Mouse (Mus musculus): Measurements from ENCODE around the gene Eid2. TPM values are rescaled to one million over a fixed set of nuclear protein-coding genes. Genes with fewer than 3 reads are reported as not detected.

The Eid2 gene
- 20.3 and 22.3 TPM in 2 replicates for polyA plus RNA-seq (2015; fragmentation: Nextera tagmentation; extraction: Ambion mirVana)

GRCm38 (mm10) chr7:28267129-28268041 is at the start of gene Eid2:
Gene Eid2 (plus strand): TSS chr7:28267881.

GRCm38 (mm10) chr7:28277615-28278278 is 10.1 kb downstream of the Eid2 start, which contains the start of gene Eid2b:
Gene Eid2b (plus strand): TSS chr7:28277739.

GRCm38 (mm10) chr7:28290638-28291590 is 23.2 kb downstream of the Eid2 start, which contains the start of gene Selenov:
Gene Selenov (minus strand): TSS chr7:28291186.

GRCm38 (mm10) chr7:28301616-28302433 is 34.1 kb downstream of the Eid2 start, which contains the start of gene Dll3:
Gene Dll3 (minus strand): TSS chr7:28302238.

GRCm38 (mm10) chr7:28311926-28312543 is 44.4 kb downstream of the Eid2 start, which contains the start of gene Timm50:
Gene Timm50 (minus strand): TSS chr7:28312072.

Other genes starting within 250 kb of the Eid2 start
- 147 and 202 TPM in 2 replicates for gene Psmc4, start 217.8 kb upstream of the Eid2 start, polyA plus RNA-seq (2015; fragmentation: Nextera tagmentation; extraction: Ambion mirVana)
- gene Fcgbp, start 196.6 kb upstream of the Eid2 start, polyA plus RNA-seq (2015; fragmentation: Nextera tagmentation; extraction: Ambion mirVana): 0.19 and 1.4 TPM in 2 replicates
- 0.02 TPM in 1 of 2 replicates, not detected in the other for gene 9530053A07Rik, start 138.4 kb upstream of the Eid2 start, polyA plus RNA-seq (2015; fragmentation: Nextera tagmentation; extraction: Ambion mirVana)
- gene Fbl, start 98.2 kb upstream of the Eid2 start, polyA plus RNA-seq (2015; fragmentation: Nextera tagmentation; extraction: Ambion mirVana): 48.1 and 65.3 TPM in 2 replicates
- 13.1 and 17.8 TPM in 2 replicates for gene Dyrk1b, start 88.4 kb upstream of the Eid2 start, polyA plus RNA-seq (2015; fragmentation: Nextera tagmentation; extraction: Ambion mirVana)
- gene Eid2b, start 9.9 kb downstream of the Eid2 start, polyA plus RNA-seq (2015; fragmentation: Nextera tagmentation; extraction: Ambion mirVana): 15.7 and 23.4 TPM in 2 replicates
- 1.5 and 1.7 TPM in 2 replicates for gene Selenov, start 23.3 kb downstream of the Eid2 start, polyA plus RNA-seq (2015; fragmentation: Nextera tagmentation; extraction: Ambion mirVana)
- gene Dll3, start 34.4 kb downstream of the Eid2 start, polyA plus RNA-seq (2015; fragmentation: Nextera tagmentation; extraction: Ambion mirVana): 1.5 and 2.0 TPM in 2 replicates
- 84.5 and 101 TPM in 2 replicates for gene Timm50, start 44.2 kb downstream of the Eid2 start, polyA plus RNA-seq (2015; fragmentation: Nextera tagmentation; extraction: Ambion mirVana)
- gene Supt5, start 70.9 kb downstream of the Eid2 start, polyA plus RNA-seq (2015; fragmentation: Nextera tagmentation; extraction: Ambion mirVana): 40.1 and 64.1 TPM in 2 replicates
- 936 and 1,000 TPM in 2 replicates for gene Rps16, start 82.8 kb downstream of the Eid2 start, polyA plus RNA-seq (2015; fragmentation: Nextera tagmentation; extraction: Ambion mirVana)
- 14.1 and 19.6 TPM in 2 replicates for gene Plekhg2, start 104.7 kb downstream of the Eid2 start, polyA plus RNA-seq (2015; fragmentation: Nextera tagmentation; extraction: Ambion mirVana)
- gene Zfp36, start 112.4 kb downstream of the Eid2 start, polyA plus RNA-seq (2015; fragmentation: Nextera tagmentation; extraction: Ambion mirVana): 12.1 and 14.2 TPM in 2 replicates
- gene Med29, start 124.8 kb downstream of the Eid2 start, polyA plus RNA-seq (2015; fragmentation: Nextera tagmentation; extraction: Ambion mirVana): 45.3 and 51.7 TPM in 2 replicates
- gene Paf1, start 125.1 kb downstream of the Eid2 start, polyA plus RNA-seq (2015; fragmentation: Nextera tagmentation; extraction: Ambion mirVana): 44.0 and 59.0 TPM in 2 replicates
- gene Gmfg, start 169.6 kb downstream of the Eid2 start, polyA plus RNA-seq (2015; fragmentation: Nextera tagmentation; extraction: Ambion mirVana): 44.1 and 59.3 TPM in 2 replicates
- gene Lrfn1, start 184.1 kb downstream of the Eid2 start, polyA plus RNA-seq (2015; fragmentation: Nextera tagmentation; extraction: Ambion mirVana): 3.4 and 5.3 TPM in 2 replicates
- gene Ifnl2, start 242.6 kb downstream of the Eid2 start, polyA plus RNA-seq (2015; fragmentation: Nextera tagmentation; extraction: Ambion mirVana): not detected in 2 replicates